Mouse (Mus musculus) mouse embryonic stem cell (cell line): Measurements from ENCODE around the gene Celsr2.

ENCODE experiments used
- in situ Hi-C, 2 experiments: fragments of 300-500 bp; cut with MboI; formaldehyde crosslinking; loops; 1 replicate in 1 of 2; 3 replicates in 1 of 2; pipeline ENCODE4 v1.14.3; 2019 to 2020; ENCODE audit warnings: low sequenced_read_pairs in 2 of 2, low pct_unique_long_range_greater_than_20kb in 1 of 2, mixed read lengths in 1 of 2; ENCODE audit not compliant: unreplicated experiment in 1 of 2

Celsr2 gene

DNA sequence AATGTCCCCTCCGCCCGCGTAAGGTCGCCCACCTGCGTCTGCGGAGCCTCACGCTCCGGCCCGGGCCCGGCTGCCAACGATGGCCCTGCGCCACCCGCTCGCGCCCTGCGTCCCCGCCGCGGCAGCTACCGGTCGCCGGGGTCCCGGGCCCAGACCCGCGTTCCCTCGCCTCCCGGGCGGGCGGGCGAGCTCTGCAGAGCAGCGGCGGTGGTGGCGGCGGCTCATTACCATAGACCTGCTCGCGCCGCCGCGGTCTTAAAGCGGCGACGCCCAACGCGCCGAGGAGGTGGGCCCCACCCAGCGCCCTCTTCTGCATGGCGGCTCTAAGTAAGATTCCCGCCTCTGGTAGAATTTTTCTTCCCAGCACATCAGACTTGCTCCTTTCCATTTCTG is 475 bp upstream of the Celsr2 start:
- in situ Hi-C loops = no loop called here

GRCm38 (mm10) chr3:108413634-108414360 is 1.6 kb downstream of the Celsr2 start:
- in situ Hi-C loops = no loop called here

GRCm38 (mm10) chr3:108411754-108412121 is 3.6 kb downstream of the Celsr2 start:
- in situ Hi-C loops = no loop called here

DNA sequence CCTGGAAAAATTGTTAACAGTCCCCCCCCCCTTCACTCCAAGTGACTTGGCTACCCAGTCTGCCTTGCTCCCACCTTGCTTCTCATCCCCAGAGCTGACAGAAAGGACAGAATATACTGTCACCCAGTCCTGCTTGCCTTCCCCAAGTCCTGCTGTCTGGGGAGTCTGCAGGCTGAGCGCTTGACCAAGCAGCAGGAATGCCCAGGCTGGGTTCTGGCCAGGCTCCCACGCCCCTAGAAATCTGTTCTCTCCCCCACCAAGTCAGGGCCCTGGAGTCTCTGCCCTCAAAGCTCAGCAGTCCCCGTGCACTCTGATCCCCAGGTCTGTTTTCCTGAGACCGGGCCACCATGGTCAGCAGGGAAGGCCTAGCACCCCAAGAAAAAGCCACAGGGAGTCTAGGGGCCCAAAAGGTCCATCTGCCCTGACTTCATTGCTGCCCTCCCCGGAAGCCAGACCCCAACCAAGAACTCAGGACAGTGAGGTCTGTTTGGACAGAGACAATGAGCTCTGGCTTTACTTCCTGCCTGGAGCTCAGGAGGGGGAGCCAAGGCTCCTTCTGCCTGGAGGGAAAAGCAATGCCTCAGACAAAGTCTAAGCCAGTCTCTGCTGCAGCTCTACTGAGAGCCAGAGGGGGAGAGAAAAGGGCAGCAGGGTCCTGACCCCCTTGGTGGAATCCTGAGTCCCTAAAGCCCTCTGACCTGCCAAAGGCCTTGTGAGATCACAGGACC is 4.2 kb downstream of the Celsr2 start:
- in situ Hi-C loops = no loop called here

DNA sequence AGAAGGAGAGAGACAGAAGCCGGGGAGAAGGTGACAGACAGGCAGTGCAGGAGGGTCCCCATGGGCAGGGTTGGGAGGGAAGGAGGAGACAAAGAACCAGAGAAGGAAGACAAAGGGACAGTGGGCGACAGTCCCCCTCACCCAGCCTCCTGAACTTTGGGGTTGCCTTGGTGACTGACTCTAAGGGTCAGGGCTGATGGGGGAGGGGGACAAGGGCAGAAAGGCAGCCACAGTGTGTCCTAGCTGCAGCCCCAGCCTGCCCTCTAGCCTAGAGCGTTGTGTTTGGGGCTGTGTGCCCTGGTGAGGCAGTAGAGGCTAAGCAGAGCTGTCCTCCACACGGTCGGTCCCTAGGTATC is 5.0 kb downstream of the Celsr2 start:
- in situ Hi-C loops = no loop called here

DNA sequence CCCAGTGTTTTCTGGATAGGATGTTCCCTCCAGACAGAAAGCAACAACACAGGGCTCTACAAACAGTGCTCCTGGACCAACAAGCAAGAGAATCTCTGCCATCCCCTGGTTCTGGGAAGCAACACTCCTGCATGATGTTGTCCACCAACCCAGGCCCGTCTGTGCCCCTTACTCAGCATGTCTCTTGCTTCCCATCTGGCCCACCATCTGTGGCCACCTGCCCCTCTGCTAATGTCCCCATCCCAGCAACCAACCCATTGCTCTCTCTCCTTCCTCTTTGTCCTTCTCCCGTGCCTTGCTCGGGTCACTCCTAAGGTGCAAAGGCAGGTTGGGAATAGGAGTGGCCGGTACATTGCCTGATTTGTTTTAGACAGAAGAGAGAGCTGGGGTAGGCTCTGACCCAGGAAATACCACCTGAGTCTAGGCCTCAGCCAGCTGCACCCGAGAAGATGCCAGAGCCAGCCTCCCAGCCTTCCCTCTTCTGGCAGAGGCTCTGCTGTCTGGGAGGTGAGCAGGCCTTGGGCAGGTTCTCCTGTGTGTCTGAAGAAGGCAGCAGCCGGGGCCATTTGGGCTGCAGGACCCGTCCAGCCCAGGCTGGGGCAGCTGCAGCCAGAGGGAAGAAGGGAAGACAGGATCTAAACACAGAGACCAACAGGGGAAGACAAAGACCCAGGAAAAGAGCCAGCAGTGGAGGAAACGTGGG is 5.5 kb downstream of the Celsr2 start:
- in situ Hi-C loops = no loop called here

GRCm38 (mm10) chr3:108408517-108409008 is 6.8 kb downstream of the Celsr2 start:
- in situ Hi-C loops = no loop called here

GRCm38 (mm10) chr3:108406306-108406885 is 9.0 kb downstream of the Celsr2 start:
- in situ Hi-C loops = no loop called here

DNA sequence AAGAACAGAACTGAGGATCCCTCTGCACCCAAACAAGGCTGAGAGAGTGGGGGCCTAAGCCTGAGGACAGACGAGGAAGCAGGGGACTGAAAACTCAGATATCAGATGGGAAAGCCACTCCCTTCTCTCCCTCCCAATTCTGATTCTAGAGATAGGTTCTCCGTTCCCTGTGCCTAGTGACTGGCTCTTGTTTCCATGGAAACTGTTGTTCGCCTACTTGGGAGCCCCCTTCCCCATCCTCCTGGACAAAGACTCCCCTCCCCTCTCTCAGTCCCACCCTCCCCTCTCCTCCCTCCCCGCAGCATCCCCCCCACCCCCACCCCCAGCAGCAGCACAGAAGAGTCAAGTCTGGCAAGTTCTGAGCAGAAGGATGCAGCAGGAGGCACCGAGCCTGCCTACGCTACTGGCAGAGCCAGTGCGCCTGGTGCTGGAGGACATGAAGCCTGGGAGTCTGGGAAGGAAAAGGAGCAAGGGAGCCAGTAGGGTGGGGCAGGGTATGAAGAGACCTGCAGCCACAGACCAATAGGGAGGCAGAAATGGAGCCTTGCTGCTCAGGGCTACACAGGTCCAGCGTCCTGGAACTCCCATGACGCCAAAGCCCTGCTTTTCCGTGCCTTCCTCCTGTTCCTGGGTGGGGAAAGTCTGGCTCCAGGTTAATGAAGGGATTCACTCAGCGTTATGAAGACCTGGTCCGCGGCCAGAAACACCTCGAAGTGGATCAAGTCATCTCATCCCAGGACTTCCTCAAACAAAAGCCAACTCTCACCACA is 9.6 kb downstream of the Celsr2 start:
- in situ Hi-C loops = no loop called here

GRCm38 (mm10) chr3:108402528-108402920 is 12.8 kb downstream of the Celsr2 start:
- in situ Hi-C loops = no loop called here

GRCm38 (mm10) chr3:108401692-108402527 is 13.4 kb downstream of the Celsr2 start:
- in situ Hi-C loops = no loop called here

GRCm38 (mm10) chr3:108400442-108400841 is 14.9 kb downstream of the Celsr2 start:
- in situ Hi-C loops = no loop called here

GRCm38 (mm10) chr3:108398281-108398680 is 17.1 kb downstream of the Celsr2 start:
- in situ Hi-C loops = no loop called here

DNA sequence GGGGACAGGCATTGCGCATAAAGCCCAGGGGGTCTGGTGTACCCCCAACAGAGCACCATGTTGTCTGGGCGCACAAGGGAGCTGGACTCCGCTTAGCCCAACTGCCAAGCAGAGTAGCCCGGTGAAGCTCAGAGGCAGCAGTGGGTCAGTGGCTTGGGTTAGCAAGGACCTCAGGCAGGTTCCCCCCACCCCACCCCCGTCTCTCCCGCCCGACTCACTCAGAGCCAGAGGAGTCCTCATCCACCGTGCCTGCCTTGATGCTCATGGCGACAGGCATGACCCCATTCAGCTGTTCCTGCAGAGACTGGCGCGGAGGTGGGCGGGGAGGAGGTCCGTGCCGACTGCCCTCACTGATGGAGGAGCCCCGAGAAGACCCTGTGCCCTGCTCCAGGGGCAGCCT is 22.6 kb downstream of the Celsr2 start:
- in situ Hi-C loops = no loop called here

- in situ Hi-C loops = no loop called here
Measured at GRCm38 (mm10) chr3:108392299-108392698, 23.1 kb downstream of the Celsr2 start.

DNA sequence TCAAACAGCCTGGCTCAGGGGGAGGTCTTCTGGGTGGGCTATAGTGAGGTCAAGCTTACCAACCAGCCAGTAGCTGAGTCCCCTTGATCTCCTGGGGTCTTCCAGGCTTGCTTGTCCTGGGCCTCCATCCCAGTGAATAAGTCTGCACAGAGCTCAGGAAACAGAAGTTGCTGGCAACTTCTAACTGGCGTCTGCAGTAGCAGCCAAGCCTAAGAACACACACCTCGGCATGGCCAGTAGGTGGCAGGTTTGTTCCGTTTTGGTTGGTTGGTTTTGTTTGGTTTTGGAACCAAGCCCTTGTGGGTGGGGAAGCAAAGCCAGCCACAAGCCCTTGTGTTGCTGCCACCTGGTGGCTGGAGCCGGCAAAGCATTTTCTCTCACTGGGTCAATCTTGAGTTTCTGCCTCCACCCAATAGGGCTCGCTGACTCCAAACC is 26.2 kb downstream of the Celsr2 start:
- in situ Hi-C loops = loop anchor here (5.0 to 10.0 kb wide), 3 partner anchors 104 to 224 kb away; partner anchors contain the start of gene Sort1 (in 1 of the 2)

GRCm38 (mm10) chr3:108386186-108386585 is 29.2 kb downstream of the Celsr2 start:
- in situ Hi-C loops = loop anchor here (5.0 to 10.0 kb wide), 3 partner anchors 101 to 221 kb away; partner anchors contain the start of gene Sort1 (in 1 of the 2)
